Mouse (Mus musculus) frontal cortex, postnatal 25 days (tissue): Measurements from ENCODE around the gene Hs6st1.
A peak's percentile ranks its signal among the peaks of the same experiment; 100 is the strongest.
"Not testable (repeated sequence)": the region's sequence is repeated elsewhere in the genome, so short reads cannot be mapped to it uniquely, and the experiment has no call there.

Experiments
- DNase-seq, 2 experiments: peaks; one replicate each; pipeline ENCODE4 v3.0.0; 2022; ENCODE audit warnings: low spot score in 2 of 2

Gene Hs6st1

GRCm38 (mm10) chr1:36068076-36068475, at the start of gene Hs6st1:
Hs6st1 (plus strand) TSS chr1:36068400.
- peak; percentile 79 to 85 for DNase-seq

DNA sequence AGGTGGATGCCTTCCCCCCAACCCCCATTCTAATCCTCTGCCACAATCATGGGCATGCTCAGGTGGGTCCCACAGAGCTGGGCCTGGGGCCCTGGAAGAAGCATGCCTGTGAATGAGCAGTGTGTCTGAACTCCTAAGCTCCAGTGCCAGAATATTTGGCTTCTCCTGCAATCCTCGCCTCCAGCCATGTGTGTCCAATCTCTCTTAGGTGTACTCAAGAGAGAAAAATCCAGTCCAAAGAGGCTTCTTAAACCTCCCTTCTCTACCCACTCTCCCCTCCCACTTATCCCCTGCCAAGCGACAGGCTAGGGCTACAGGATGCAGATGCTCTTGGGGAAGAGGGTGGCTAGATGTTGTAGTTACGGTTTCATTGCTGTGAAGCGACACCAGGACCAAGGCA, 49.6 kb upstream of the Hs6st1 start:
- no peak for DNase-seq

DNA sequence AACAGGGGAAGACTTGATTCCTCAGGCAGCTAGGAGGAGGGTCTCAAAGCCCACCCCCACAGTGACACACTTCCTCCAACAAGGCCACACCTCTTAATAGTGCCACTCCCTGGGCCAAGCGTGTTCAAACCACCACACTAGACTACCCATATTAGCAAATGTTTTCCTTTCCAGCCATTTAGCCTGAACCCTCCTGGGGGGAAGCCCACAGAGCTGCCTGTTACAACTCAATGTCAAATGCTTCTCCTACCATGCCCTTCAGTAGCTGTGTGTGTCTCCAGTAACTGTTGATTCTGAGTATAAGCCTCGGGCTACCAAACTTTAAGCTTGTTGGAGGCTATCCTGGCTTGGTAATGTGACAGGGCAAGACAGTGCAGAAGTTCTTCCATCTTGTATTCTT, 49.0 kb upstream of the Hs6st1 start:
- no peak for DNase-seq

GRCm38 (mm10) chr1:36020315-36020714, 47.9 kb upstream of the Hs6st1 start:
- no peak for DNase-seq

- peak; percentile 28 to 35 for DNase-seq
Observed at GRCm38 (mm10) chr1:36030421-36030821, 37.8 kb upstream of the Hs6st1 start.

- no peak for DNase-seq
Observed at GRCm38 (mm10) chr1:36038769-36039168, 29.4 kb upstream of the Hs6st1 start.

DNA sequence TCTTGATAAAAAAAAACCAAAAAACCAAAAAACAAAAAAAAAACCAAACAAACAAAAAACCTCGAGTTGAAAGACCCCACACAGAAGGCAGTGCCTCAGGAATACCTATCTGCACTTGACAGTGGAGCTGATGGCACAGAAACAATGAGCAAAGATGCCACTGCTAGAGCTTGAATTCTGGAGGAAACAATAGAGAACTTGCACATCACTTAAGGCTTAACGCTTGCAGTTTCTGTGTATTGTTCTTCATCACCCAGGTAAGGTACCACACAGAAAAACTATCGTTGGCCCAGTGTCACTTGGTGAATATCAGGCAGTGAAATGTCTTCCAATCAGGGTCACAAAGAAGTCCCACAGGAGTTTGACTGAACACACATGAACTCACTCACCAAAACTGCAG, 26.1 kb upstream of the Hs6st1 start:
- no peak for DNase-seq

DNA sequence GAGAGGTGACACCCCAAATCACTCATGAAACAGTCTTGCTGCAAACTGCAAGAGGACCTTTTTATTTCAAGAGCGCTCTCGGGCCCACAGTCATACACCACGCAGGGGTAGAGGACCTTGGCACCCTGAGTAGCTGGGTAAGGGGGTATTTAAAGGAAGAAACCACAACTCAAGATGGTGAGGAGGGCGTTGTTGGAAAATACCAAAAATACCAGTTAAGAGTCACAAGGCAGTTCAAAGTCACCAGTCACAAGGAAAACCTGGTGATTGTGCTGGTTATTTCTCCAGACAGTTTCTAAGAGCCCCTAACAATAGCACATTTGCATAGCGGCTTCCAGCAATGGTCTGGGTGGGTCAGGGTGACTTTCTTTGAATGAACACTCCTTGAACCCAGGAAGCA, 24.4 kb upstream of the Hs6st1 start:
- not testable (repeated sequence) for DNase-seq

DNA sequence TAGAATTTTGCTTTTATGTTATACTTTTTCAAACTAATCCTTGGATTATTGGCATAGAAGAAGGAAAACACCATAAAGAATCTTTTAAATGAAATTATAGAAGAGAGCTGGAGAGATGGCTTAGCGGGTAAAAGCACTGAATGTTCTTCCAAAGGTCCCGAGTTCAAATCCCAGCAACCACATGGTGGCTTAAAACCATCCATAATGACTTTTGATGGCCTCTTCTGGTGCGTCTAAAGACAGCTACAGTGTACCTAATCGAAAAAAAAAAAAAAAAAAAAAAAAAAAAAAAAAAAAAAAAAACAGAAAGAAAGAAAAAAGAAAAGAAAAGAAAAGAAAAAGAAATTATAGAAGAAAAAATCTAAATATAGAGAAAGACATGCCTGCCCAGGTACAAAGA, 23.9 kb upstream of the Hs6st1 start:
- DNase-seq, result no peak

GRCm38 (mm10) chr1:36052672-36053071, 15.5 kb upstream of the Hs6st1 start:
- no peak for DNase-seq

GRCm38 (mm10) chr1:36053566-36053965, 14.6 kb upstream of the Hs6st1 start:
- DNase-seq, result no peak

DNA sequence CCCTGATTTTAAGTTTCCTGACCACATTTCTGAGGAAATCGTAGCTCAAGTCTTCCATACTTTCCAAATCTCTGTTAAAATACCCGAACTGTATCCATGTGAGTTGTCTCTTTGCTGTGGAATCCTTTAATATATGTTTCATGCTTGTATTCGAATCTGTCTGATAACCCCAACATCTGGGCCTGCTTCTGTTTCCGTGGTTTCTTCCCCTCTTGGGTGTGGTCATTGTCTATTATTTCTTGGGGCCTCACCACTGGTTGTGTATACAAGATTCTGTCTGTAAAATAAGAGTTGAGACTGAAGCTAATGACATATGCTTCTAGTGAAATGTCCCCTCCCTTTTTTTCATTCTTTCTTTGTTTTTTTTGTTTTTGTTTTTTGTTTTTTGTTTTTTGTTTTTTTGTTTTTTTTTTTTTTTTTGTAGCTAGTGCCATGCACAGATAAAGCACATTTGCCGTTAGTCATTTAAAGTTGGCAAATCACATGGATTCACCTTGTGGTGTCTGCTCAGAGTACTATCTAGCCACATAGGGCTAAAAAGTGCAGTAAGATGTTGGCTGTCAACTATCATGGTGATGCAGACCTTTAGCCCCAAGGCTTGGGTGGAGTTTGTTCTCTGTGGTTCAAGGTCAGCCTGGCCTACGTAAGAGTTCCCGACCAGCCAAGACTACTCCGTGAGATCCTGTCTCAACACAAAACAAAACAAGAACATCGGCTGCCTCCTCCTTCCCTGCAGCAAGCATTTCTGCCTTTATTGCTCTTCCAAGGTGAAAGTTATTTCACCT, 13.8 kb upstream of the Hs6st1 start:
- DNase-seq, result no peak

- no peak for DNase-seq
Observed at GRCm38 (mm10) chr1:36054967-36055357, 13.2 kb upstream of the Hs6st1 start.

GRCm38 (mm10) chr1:36059351-36059750, 8.8 kb upstream of the Hs6st1 start:
- no peak for DNase-seq

DNA sequence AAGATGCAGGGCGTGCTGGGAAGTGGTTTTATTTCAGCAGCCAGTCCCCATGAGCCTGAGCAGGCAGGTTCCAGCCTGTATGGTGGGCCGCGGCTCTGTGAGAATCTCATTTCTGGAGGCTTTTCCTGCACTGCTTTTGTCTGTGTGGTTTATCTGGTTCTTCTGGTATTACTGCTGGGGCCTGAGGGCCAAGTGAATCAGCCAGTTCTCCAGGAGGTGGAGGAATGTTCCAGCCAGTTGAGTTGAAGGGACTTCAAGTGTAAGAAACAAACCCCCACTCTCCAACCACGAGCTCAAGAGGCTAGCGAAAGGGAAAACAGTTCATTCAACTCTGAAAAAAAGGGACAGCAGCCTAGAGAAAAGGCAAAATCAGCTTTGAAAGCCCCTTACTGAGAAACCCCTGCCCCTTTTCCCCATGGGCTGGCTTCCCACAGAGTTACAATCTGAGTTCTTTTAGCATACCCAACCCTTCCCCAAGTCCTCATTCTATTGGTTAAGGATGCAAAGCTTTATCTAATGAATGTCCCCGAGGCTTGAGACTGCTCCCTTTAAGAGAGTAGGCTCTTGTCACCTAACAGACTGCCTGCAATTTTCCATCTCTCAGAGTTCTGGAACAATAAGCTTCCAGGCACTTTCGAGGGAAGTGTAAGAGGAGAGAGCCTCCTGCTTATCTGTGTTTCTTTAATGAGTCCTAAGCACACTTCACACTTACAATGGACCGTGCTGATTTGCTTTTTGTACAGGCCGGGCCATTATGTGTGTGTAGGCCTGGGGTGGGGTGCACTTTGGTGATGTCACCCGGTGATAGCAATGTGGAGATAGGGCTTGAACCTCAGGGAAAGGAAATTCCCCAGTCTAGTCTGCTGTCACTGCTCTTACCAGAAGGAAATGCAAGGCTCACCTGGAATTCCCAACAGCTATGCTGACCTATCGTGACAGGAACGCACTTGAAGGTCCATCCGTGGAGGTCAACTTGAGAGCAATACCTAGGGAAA, 7.9 kb upstream of the Hs6st1 start:
- DNase-seq, result no peak

GRCm38 (mm10) chr1:36061211-36061915, 6.8 kb upstream of the Hs6st1 start:
- DNase-seq, result no peak

DNA sequence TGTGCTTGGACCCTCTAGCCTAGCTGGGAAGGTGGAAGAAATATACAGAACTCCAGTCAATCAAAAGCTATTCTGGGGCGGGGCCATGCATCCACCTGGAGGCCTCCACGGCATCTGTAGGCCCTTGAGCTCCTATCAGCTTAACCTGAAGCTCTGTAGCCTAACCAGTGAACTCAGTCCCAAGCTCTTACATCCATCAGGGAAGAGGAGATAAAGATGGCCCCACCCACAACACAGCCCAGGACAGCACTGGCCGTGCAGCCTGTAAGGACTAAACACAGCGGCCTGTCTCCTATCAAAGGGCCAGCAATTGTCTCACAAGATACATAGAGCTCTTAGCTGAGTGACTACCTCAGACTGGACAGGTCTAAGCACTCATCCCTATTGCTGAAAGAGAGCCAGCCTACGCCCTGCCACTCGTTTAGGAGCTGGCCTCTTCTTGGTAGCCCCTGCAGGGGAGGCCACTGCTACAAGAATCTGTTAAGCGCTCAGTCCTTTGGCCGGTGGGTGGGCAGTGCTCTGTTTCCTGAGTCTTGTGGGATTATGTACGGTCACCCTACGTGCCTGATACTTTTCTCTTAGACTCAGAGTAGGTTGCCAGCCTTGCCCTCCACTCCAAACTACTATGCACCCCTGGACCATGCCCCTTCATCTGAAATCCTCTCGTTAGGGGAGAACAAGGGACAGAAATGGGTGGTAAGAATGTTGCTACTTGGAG, 6.0 kb upstream of the Hs6st1 start:
- no peak for DNase-seq

GRCm38 (mm10) chr1:36062826-36063640, 5.2 kb upstream of the Hs6st1 start:
- DNase-seq, result no peak

DNA sequence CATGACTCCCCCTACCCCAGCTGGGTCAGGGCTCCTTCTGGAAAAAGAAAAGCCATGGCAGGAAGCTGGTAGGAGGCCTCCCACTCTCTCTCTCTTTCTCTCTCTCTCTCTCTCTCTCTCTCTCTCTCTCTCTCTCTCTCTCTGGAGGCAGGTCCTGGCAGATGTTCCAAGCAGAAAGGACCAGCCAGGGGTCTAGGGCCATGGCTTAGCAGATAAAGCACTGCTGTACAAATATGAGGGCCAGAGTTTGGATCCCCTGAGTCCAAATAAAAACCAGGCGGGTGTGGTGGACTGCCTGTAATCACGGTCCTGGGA, 4.6 kb upstream of the Hs6st1 start:
- no peak for DNase-seq

GRCm38 (mm10) chr1:36064223-36064622, 4.0 kb upstream of the Hs6st1 start:
- no peak for DNase-seq
